Mouse (Mus musculus) embryonic facial prominence, embryonic 15.5 days (tissue): ENCODE data around the gene Pkd1l1. TPM values are rescaled to one million over a fixed set of nuclear protein-coding genes. Genes with fewer than 3 reads are reported as not detected.

Experiments
- ATAC-seq: fragments of 200-750 bp; cut with Nextera tagmentation; 2 replicates; pipeline ENCODE4 v1.8.0; 2017; ENCODE audit warnings: low read depth, moderate TSS enrichment; ENCODE audit not compliant: insufficient number of reproducible peaks, low FRiP score, low TSS enrichment
- H3K27ac ChIP-seq: fragments of 300-500 bp; sonication (generic); replicated peaks from 2 replicates; pipeline ENCODE4 v1.5.1; 2015; ENCODE audit warnings: mild to moderate bottlenecking, inconsistent platforms
- H3K27me3 ChIP-seq: fragments of 300-500 bp; sonication (generic); 2 replicates; pipeline ENCODE4 v1.6.1; 2015; ENCODE audit warnings: inconsistent platforms
- H3K36me3 ChIP-seq: fragments of 300-500 bp; sonication (generic); 2 replicates; pipeline ENCODE4 v1.6.1; 2015; ENCODE audit warnings: mild to moderate bottlenecking, inconsistent platforms
- H3K4me1 ChIP-seq: fragments of 300-500 bp; sonication (generic); 2 replicates; pipeline ENCODE4 v1.6.1; 2015; ENCODE audit warnings: inconsistent platforms
- H3K4me2 ChIP-seq: fragments of 300-500 bp; sonication (generic); replicated peaks from 2 replicates; pipeline ENCODE4 v1.6.1; 2015; ENCODE audit warnings: mild to moderate bottlenecking, inconsistent platforms
- H3K4me3 ChIP-seq: fragments of 300-500 bp; sonication (generic); replicated peaks from 2 replicates; pipeline ENCODE4 v1.5.1; 2015; ENCODE audit warnings: mild to moderate bottlenecking, inconsistent platforms
- H3K9ac ChIP-seq: fragments of 300-500 bp; sonication (generic); 2 replicates; pipeline ENCODE4 v1.6.1; 2015; ENCODE audit warnings: inconsistent platforms
- H3K9me3 ChIP-seq: fragments of 300-500 bp; sonication (generic); replicated peaks from 2 replicates; pipeline ENCODE4 v1.6.1; 2016; ENCODE audit warnings: inconsistent platforms
- WGBS: fragments of 180-500 bp; shearing (Covaris S2); methylation state at CpG from one replicate; pipeline ENCODE4 v1.1.7; 2015; 5-methylcytosine and 5-hydroxymethylcytosine counted together
- polyA plus RNA-seq: library from polyadenylated mRNA; unstranded; fragments of >200 nt; fragmentation: Nextera tagmentation; extraction: Ambion mirVana; gene quantifications from 2 replicates; pipeline ENCODE4 v1.2.1, GENCODE M21; 2015

Pkd1l1 gene
- polyA plus RNA-seq, 1 experiment from 2014 or later: 0.09 TPM

GRCm38 (mm10) chr11:8859041-8859440 lies 114.0 kb downstream of the Pkd1l1 start:
- 68% methylated on average over 3 of the region's 3 CpGs for WGBS
- H3K4me3 ChIP-seq: no peak overlapping the region
- H3K9me3 ChIP-seq: no peaks in the 10 kb centered on the region
- no peak for ATAC-seq
- no peak overlapping the region for H3K4me2 ChIP-seq
- H3K9ac ChIP-seq: no peak overlapping the region
- H3K4me1 ChIP-seq: no peaks in the 10 kb centered on the region
- H3K27me3 ChIP-seq: no peaks in the 10 kb centered on the region
- no peaks in the 10 kb centered on the region for H3K36me3 ChIP-seq
- no peak overlapping the region for H3K27ac ChIP-seq

GRCm38 (mm10) chr11:8856125-8856524 lies 116.9 kb downstream of the Pkd1l1 start:
- H3K36me3 ChIP-seq: no peaks in the 10 kb centered on the region
- no peaks in the 10 kb centered on the region for H3K9me3 ChIP-seq
- ATAC-seq: no peak
- H3K4me2 ChIP-seq: no peak overlapping the region
- no peaks in the 10 kb centered on the region for H3K27me3 ChIP-seq
- WGBS: 55% methylated on average over 5 of the region's 5 CpGs
- no peak overlapping the region for H3K4me3 ChIP-seq
- H3K9ac ChIP-seq: no peak overlapping the region
- no peaks in the 10 kb centered on the region for H3K4me1 ChIP-seq
- H3K27ac ChIP-seq: no peak overlapping the region

GRCm38 (mm10) chr11:8848049-8848448 lies 125.0 kb downstream of the Pkd1l1 start:
- ATAC-seq: no peak
- Histone ChIP-seq H3K4me1 (no peaks in the 10 kb centered on the region), H3K27ac (no peak overlapping the region), H3K9me3 (no peaks in the 10 kb centered on the region), H3K4me2 (no peak overlapping the region), H3K4me3 (no peak overlapping the region), H3K27me3 (no peaks in the 10 kb centered on the region), H3K36me3 (no peaks in the 10 kb centered on the region), H3K9ac (no peak overlapping the region)

GRCm38 (mm10) chr11:8847627-8848026 lies 125.4 kb downstream of the Pkd1l1 start:
- Histone ChIP-seq H3K4me2 (no peak overlapping the region), H3K27ac (no peak overlapping the region), H3K27me3 (no peaks in the 10 kb centered on the region), H3K36me3 (no peaks in the 10 kb centered on the region), H3K9me3 (no peaks in the 10 kb centered on the region), H3K9ac (no peak overlapping the region), H3K4me1 (no peaks in the 10 kb centered on the region), H3K4me3 (no peak overlapping the region)
- no peak for ATAC-seq
- WGBS: 61% methylated on average over 2 of the region's 2 CpGs

GRCm38 (mm10) chr11:8836176-8836575 lies 136.9 kb downstream of the Pkd1l1 start:
- no peak for ATAC-seq
- 93% methylated on average over 6 of the region's 6 CpGs for WGBS

GRCm38 (mm10) chr11:8834121-8834520 lies 138.9 kb downstream of the Pkd1l1 start:
- no peak for ATAC-seq
- H3K4me3 ChIP-seq: no peak overlapping the region
- no peaks in the 10 kb centered on the region for H3K9me3 ChIP-seq
- H3K27me3 ChIP-seq: no peaks in the 10 kb centered on the region; the same call in 1 of the 2 replicates
- no peaks in the 10 kb centered on the region for H3K36me3 ChIP-seq
- no peak overlapping the region for H3K27ac ChIP-seq
- H3K9ac ChIP-seq: no peak overlapping the region
- 84% methylated on average over 4 of the region's 4 CpGs for WGBS
- no peaks in the 10 kb centered on the region for H3K4me1 ChIP-seq
- H3K4me2 ChIP-seq: no peak overlapping the region

More at GRCm38 (mm10) chr11:8836176-8836575, 136.9 kb downstream of the Pkd1l1 start:
- Histone ChIP-seq H3K4me3 (no peak overlapping the region), H3K9ac (no peak overlapping the region), H3K9me3 (no peaks in the 10 kb centered on the region), H3K27ac (no peak overlapping the region), H3K4me2 (no peak overlapping the region), H3K27me3 (no peaks in the 10 kb centered on the region), H3K4me1 (no peaks in the 10 kb centered on the region), H3K36me3 (no peaks in the 10 kb centered on the region)

GRCm38 (mm10) chr11:8830551-8830950 lies 142.5 kb downstream of the Pkd1l1 start:
- no peak overlapping the region for H3K4me2 ChIP-seq
- H3K9me3 ChIP-seq: no peaks in the 10 kb centered on the region
- no peaks in the 10 kb centered on the region; the same call in 1 of the 2 replicates for H3K27me3 ChIP-seq
- no peak overlapping the region for H3K27ac ChIP-seq
- ATAC-seq: no peak
- H3K9ac ChIP-seq: no peak overlapping the region
- H3K4me3 ChIP-seq: no peak overlapping the region
- no peaks in the 10 kb centered on the region for H3K36me3 ChIP-seq
- no peaks in the 10 kb centered on the region for H3K4me1 ChIP-seq
- WGBS: 36% methylated on average over 4 of the region's 4 CpGs

- ATAC-seq: no peak
- Histone ChIP-seq H3K36me3 (no peaks in the 10 kb centered on the region), H3K27ac (no peak overlapping the region), H3K9me3 (no peaks in the 10 kb centered on the region), H3K4me2 (no peak overlapping the region), H3K4me3 (no peak overlapping the region), H3K27me3 (no peaks in the 10 kb centered on the region; the same call in 1 of the 2 replicates), H3K9ac (no peak overlapping the region), H3K4me1 (no peaks in the 10 kb centered on the region)
- 83% methylated on average over 3 of the region's 3 CpGs for WGBS
Observed at GRCm38 (mm10) chr11:8829561-8829960, 143.5 kb downstream of the Pkd1l1 start.

- H3K4me1 ChIP-seq: no peaks in the 10 kb centered on the region
- no peak overlapping the region for H3K9ac ChIP-seq
- 64% methylated on average over 9 of the region's 9 CpGs for WGBS
- no peak for ATAC-seq
- H3K4me3 ChIP-seq: no peak overlapping the region
- no peaks in the 10 kb centered on the region for H3K9me3 ChIP-seq
- H3K27ac ChIP-seq: no peak overlapping the region
- H3K36me3 ChIP-seq: no peaks in the 10 kb centered on the region
- H3K4me2 ChIP-seq: no peak overlapping the region
- H3K27me3 ChIP-seq: no peaks in the 10 kb centered on the region; the same call in 1 of the 2 replicates
Observed at GRCm38 (mm10) chr11:8828836-8829526, 144.1 kb downstream of the Pkd1l1 start.

- no peak overlapping the region for H3K4me2 ChIP-seq
- H3K4me3 ChIP-seq: no peak overlapping the region
- ATAC-seq: no peak
- H3K9me3 ChIP-seq: no peaks in the 10 kb centered on the region
- H3K9ac ChIP-seq: no peak overlapping the region
- no peak overlapping the region for H3K27ac ChIP-seq
- 82% methylated on average over 5 of the region's 5 CpGs for WGBS
- H3K27me3 ChIP-seq: no peaks in the 10 kb centered on the region; the same call in 1 of the 2 replicates
- no peaks in the 10 kb centered on the region for H3K4me1 ChIP-seq
- H3K36me3 ChIP-seq: no peaks in the 10 kb centered on the region
Observed at GRCm38 (mm10) chr11:8826609-8827008, 146.5 kb downstream of the Pkd1l1 start.

GRCm38 (mm10) chr11:8826046-8826445 lies 147.0 kb downstream of the Pkd1l1 start:
- no peaks in the 10 kb centered on the region for H3K4me1 ChIP-seq
- H3K27me3 ChIP-seq: no peaks in the 10 kb centered on the region; the same call in 1 of the 2 replicates
- H3K9me3 ChIP-seq: no peaks in the 10 kb centered on the region
- no peak overlapping the region for H3K4me2 ChIP-seq
- peak overlapping the region; percentile 41; the same call in 1 of the 2 replicates for H3K27ac ChIP-seq
- 26% methylated on average over 3 of the region's 3 CpGs for WGBS
- H3K36me3 ChIP-seq: no peaks in the 10 kb centered on the region
- H3K4me3 ChIP-seq: no peak overlapping the region
- no peak for ATAC-seq
- H3K9ac ChIP-seq: no peak overlapping the region

GRCm38 (mm10) chr11:8825413-8825812 lies 147.7 kb downstream of the Pkd1l1 start:
- Histone ChIP-seq H3K9ac (no peak overlapping the region), H3K27ac (0 out of 2 replicates have a peak overlapping the region, but pooled peaks have one; percentile 41), H3K4me3 (no peak overlapping the region), H3K9me3 (no peaks in the 10 kb centered on the region), H3K4me2 (no peak overlapping the region), H3K36me3 (no peaks in the 10 kb centered on the region), H3K27me3 (no peaks in the 10 kb centered on the region), H3K4me1 (no peaks in the 10 kb centered on the region)
- ATAC-seq: no peak
- 84% methylated on average over 3 of the region's 3 CpGs for WGBS
